Comparison of ENCODE assay signal across 8 mouse cellular contexts in the genomic region with DNA sequence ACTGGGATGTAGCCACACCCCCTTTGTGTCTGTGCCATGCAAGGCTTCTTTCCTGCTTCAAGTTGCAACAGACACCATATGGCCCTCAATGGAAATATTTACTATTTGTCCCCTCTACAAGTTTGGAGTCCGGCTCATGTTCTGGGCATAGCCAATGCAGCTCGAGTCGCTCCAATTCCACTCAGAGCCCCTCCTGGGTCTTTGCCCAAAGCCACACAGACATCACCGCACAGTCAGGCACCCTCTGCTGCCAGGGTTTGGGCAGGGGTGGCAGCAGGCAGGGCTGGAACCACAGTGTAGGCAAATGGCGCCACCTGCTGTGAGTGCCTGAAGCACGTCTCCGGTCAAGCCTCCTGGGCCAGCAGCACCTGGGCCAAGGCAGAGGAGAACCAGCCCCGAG. TPM values are rescaled to one million over a fixed set of nuclear protein-coding genes. Genes with fewer than 3 reads are reported as not detected.
A peak's percentile ranks its signal among the peaks of the same experiment; 100 is the strongest.
DNase-seq lines count a peak whose midpoint lies in the region; ATAC-seq and TF ChIP-seq lines count a peak whose summit lies in the region.

No protein-coding gene starts in this region.

- no peak overlapping the region for H3K27ac ChIP-seq in intestine, postnatal 0 days (ENCODE audit: low read depth, low read length)
- no peak overlapping the region for H3K27ac ChIP-seq in limb, embryonic 10.5 days
- peak overlapping the region; percentile 78 for H3K27ac ChIP-seq in midbrain, embryonic 14.5 days (replicated peaks; ENCODE audit: low read depth, low read length)

- H3K4me3 ChIP-seq in intestine, postnatal 0 days (ENCODE audit: low read depth, low read length), result no peak overlapping the region
- no peak overlapping the region for H3K4me3 ChIP-seq in limb, embryonic 10.5 days
- no peak overlapping the region for H3K4me3 ChIP-seq in midbrain, embryonic 14.5 days (replicated peaks; ENCODE audit: low read depth, low read length)

- H3K4me1 ChIP-seq in intestine, postnatal 0 days (replicated peaks; ENCODE audit: control insufficient read depth, insufficient read depth, low read length), result no peaks in the 10 kb centered on the region
- peaks cover 53% of the 10 kb centered on the region for H3K4me1 ChIP-seq in limb, embryonic 10.5 days
- H3K4me1 ChIP-seq in midbrain, embryonic 14.5 days (ENCODE audit: control insufficient read depth, insufficient read depth, low read length), result peaks cover 53% of the 10 kb centered on the region

- peak; percentile 54 for DNase-seq in CD4-positive, CD25-positive, alpha-beta regulatory T cell, adult 2 months (ENCODE audit: low read depth, low spot score)
- DNase-seq in cerebellum, postnatal 10 days, result peak; percentile 94 to 96
- DNase-seq in frontal cortex, postnatal 25 days (ENCODE audit: low spot score in 2 of 2), result peak; percentile 72 to 73
- DNase-seq in limb, embryonic 10.5 days (ENCODE audit: low spot score), result peak; percentile 79
- peak; percentile 87 for DNase-seq in midbrain, embryonic 14.5 days
- DNase-seq in spleen, postnatal 10 days (ENCODE audit: low spot score in 2 of 2), result peak; percentile 38 to 77

- no peak overlapping the region for H3K4me2 ChIP-seq in intestine, postnatal 0 days (replicated peaks; ENCODE audit: low read depth)
- no peak overlapping the region for H3K4me2 ChIP-seq in midbrain, embryonic 14.5 days (ENCODE audit: low read length)

- peak; percentile 89 for TF ChIP-seq CTCF in intestine, postnatal 0 days (IDR thresholded peaks at IDR 0.05; ENCODE audit: low read depth)

- no peaks in the 10 kb centered on the region for H3K27me3 ChIP-seq in intestine, postnatal 0 days (replicated peaks; ENCODE audit: control insufficient read depth, insufficient read depth, low read length)
- H3K27me3 ChIP-seq in limb, embryonic 10.5 days (ENCODE audit: low read depth, poor library complexity, severe bottlenecking), result peaks cover 11% of the 10 kb centered on the region
- H3K27me3 ChIP-seq in midbrain, embryonic 14.5 days (ENCODE audit: control insufficient read depth, insufficient read depth, low read length), result no peaks in the 10 kb centered on the region

- H3K9me3 ChIP-seq in intestine, postnatal 0 days (ENCODE audit: control insufficient read depth), result no peaks in the 10 kb centered on the region
- H3K9me3 ChIP-seq in limb, embryonic 10.5 days (replicated peaks), result no peaks in the 10 kb centered on the region
- no peaks in the 10 kb centered on the region for H3K9me3 ChIP-seq in midbrain, embryonic 14.5 days (ENCODE audit: control insufficient read depth, low read length)

- no peak overlapping the region for H3K9ac ChIP-seq in intestine, postnatal 0 days (ENCODE audit: low read depth, low read length)
- no peak overlapping the region for H3K9ac ChIP-seq in midbrain, embryonic 14.5 days (replicated peaks; ENCODE audit: low read length)

- H3K36me3 ChIP-seq in intestine, postnatal 0 days (ENCODE audit: control insufficient read depth, insufficient read depth), result peaks cover 35% of the 10 kb centered on the region
- peaks cover 36% of the 10 kb centered on the region for H3K36me3 ChIP-seq in limb, embryonic 10.5 days
- peaks cover 22% of the 10 kb centered on the region for H3K36me3 ChIP-seq in midbrain, embryonic 14.5 days (ENCODE audit: control insufficient read depth, insufficient read depth, low read length)

- WGBS in intestine, postnatal 0 days, result 27% methylated on average over 8 of the region's 8 CpGs
- WGBS in limb, embryonic 10.5 days, result 26% methylated on average over 8 of the region's 8 CpGs
- WGBS in midbrain, embryonic 14.5 days, result 16% methylated on average over 8 of the region's 8 CpGs

- ATAC-seq in CD4-positive, CD25-positive, alpha-beta regulatory T cell, adult 4 months, result no peak
- ATAC-seq in intestine, postnatal 0 days, result peak; percentile 34; the same call in 1 of the 2 replicates
- peak; percentile 54; the same call in 1 of the 2 replicates for ATAC-seq in midbrain, embryonic 14.5 days (ENCODE audit: low FRiP score, low TSS enrichment)

RNA-seq across cellular contexts. Expression of a gene that starts 11.8 kb away (rescaled TPM):
- 10 to 100 TPM; 39.2 to 59.8 TPM for polyA plus RNA-seq in CD4-positive, CD25-positive, alpha-beta regulatory T cell, adult 4 months (2017; shearing (Covaris generic))
- 199 and 209 TPM in 2 replicates for polyA plus RNA-seq in intestine, postnatal 0 days (2015; fragmentation: Nextera tagmentation; extraction: Ambion mirVana)
- polyA plus RNA-seq in limb, embryonic 10.5 days (2016; fragmentation: Nextera tagmentation; extraction: Ambion mirVana), result 61.3 and 65.5 TPM in 2 replicates
- polyA plus RNA-seq in midbrain, embryonic 14.5 days (2014; fragmentation: Nextera tagmentation; extraction: Ambion mirVana), result 60.8 and 65.2 TPM in 2 replicates

RNA-seq across cellular contexts. Expression of a gene that starts 41.2 kb away (rescaled TPM):
- not detected for polyA plus RNA-seq in CD4-positive, CD25-positive, alpha-beta regulatory T cell, adult 4 months (2017; shearing (Covaris generic))
- 0.25 and 0.41 TPM in 2 replicates for polyA plus RNA-seq in intestine, postnatal 0 days (2015; fragmentation: Nextera tagmentation; extraction: Ambion mirVana)
- 0.46 and 0.94 TPM in 2 replicates for polyA plus RNA-seq in limb, embryonic 10.5 days (2016; fragmentation: Nextera tagmentation; extraction: Ambion mirVana)
- polyA plus RNA-seq in midbrain, embryonic 14.5 days (2014; fragmentation: Nextera tagmentation; extraction: Ambion mirVana), result 15.8 and 18.4 TPM in 2 replicates

RNA-seq across cellular contexts. Expression of a gene that starts 50.5 kb away (rescaled TPM):
- polyA plus RNA-seq in CD4-positive, CD25-positive, alpha-beta regulatory T cell, adult 4 months (2017; shearing (Covaris generic)), result 10 to 100 TPM; 37.2 to 65.4 TPM
- polyA plus RNA-seq in intestine, postnatal 0 days (2015; fragmentation: Nextera tagmentation; extraction: Ambion mirVana), result 62.2 and 63.6 TPM in 2 replicates
- polyA plus RNA-seq in limb, embryonic 10.5 days (2016; fragmentation: Nextera tagmentation; extraction: Ambion mirVana), result 76.9 and 94.2 TPM in 2 replicates
- 92.3 and 109 TPM in 2 replicates for polyA plus RNA-seq in midbrain, embryonic 14.5 days (2014; fragmentation: Nextera tagmentation; extraction: Ambion mirVana)
